Mouse (Mus musculus) C3H10T1/2 (cell line): ENCODE data around the gene Bcl7c. TPM values are rescaled to one million over a fixed set of nuclear protein-coding genes. Genes with fewer than 3 reads are reported as not detected.

ENCODE experiments used
- polyA plus RNA-seq, 2 experiments: library from polyadenylated mRNA; unstranded; fragments of >200 nt; fragmentation: generic; extraction: Trizol; gene quantifications; one replicate each; pipeline ENCODE4 v1.2.1; 2012; ENCODE audit warnings: missing spikeins in 2 of 2

Bcl7c gene
- polyA plus RNA-seq, result 100 to 1,000 TPM; 142 to 241 TPM

DNA sequence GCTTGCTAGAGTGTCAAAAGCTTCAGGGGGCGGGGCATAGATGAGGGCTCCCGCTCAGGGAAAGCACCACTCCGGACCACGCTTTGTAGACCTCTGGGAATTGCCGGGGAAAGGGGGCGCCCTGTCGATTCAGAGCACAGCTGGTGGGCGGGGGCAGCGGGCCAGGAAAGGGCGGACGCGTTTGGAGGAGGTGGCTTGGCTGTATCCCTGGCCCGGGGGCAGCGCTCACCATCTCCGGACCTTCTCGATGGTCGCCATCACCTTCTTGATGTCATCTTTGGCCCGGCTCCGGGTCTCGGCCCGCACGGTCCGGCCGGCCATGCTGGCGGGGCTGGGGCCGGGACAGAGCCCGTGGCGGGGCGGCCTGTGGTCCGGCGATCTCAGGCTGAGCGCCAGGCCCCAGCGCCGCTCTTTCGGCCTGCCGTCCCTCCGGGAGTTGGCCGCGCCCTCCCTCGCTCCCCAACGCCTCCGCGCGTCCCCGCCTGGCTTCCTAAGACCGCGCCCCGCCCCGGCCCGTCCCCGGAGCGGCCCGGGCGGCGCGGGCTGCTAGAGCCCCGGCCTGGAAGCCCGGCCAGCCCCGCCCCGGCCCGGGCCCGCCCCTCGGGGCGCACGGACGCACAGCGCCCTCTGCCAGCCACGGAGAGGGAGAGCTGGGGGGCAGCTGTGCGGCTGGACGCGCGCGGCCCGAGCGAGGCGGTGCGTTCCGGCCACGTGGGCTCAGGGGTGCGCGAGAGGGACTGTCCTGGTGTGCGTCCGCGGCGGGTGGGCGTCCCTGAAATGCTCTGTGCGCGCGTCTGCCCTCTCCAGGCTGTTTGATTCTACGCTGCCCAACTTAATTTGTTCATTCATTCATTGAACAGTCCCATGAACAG, at the start of gene Bcl7c:
TSS of gene Bcl7c (minus strand) at position 727 of the 872 bp plus-strand sequence.

DNA sequence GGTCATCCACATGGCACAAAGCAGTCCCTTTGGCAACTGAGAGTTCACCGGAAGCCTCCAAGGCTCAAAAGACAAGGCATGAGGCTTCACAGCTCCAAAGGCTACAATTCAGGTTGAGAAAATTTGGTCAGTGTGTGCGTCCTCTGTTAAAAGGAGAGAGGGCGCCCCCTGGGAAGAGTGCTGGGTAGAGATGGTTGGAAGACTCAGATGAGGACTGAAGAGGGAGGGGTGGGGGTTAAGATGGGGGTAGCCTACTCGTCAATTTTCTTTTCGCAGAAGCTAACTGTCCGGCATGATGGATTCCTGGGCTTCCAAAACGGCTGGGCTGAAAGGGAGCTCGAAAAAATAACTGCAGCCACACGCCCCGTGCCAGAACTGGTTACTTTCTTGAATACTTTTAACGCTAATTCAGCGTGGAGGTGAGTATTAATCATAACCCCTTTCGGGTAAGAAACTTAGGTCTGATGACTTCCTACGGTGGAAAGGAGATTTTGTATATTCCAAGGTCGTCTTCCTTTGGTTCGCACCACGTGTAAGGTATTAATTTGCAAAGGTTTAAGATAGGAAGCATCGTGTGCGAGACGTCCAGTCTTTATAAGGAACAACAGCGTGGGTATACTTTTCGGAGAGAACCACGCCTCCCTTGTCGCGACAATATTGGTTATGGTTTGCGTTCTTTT, 35.8 kb upstream of the Bcl7c start, which contains the start of gene Fbxl19:
TSS of gene Fbxl19 (plus strand) at position 178 of the 680 bp plus-strand sequence.

DNA sequence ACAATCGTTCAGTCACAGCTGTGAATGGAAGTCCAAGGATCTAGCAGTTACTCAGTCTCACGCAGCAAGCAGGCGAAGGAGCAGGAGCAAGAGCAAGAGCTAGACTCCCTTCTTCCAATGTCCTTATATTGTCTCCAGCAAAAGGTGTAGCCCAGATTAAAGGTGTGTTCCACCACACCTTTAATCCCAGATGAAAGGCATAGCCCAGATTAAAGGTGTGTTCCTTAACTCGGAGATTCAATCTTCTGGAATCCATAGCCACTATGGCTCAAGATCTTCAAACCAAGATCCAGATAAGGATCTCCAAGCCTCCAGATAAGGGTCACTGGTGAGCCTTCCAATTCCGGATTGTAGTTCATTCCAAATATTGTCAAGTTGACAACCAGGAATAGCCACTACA, 23.3 kb upstream of the Bcl7c start, which contains the start of gene Ctf2:
TSS of gene Ctf2 (minus strand) at position 101 of the 400 bp plus-strand sequence.

DNA sequence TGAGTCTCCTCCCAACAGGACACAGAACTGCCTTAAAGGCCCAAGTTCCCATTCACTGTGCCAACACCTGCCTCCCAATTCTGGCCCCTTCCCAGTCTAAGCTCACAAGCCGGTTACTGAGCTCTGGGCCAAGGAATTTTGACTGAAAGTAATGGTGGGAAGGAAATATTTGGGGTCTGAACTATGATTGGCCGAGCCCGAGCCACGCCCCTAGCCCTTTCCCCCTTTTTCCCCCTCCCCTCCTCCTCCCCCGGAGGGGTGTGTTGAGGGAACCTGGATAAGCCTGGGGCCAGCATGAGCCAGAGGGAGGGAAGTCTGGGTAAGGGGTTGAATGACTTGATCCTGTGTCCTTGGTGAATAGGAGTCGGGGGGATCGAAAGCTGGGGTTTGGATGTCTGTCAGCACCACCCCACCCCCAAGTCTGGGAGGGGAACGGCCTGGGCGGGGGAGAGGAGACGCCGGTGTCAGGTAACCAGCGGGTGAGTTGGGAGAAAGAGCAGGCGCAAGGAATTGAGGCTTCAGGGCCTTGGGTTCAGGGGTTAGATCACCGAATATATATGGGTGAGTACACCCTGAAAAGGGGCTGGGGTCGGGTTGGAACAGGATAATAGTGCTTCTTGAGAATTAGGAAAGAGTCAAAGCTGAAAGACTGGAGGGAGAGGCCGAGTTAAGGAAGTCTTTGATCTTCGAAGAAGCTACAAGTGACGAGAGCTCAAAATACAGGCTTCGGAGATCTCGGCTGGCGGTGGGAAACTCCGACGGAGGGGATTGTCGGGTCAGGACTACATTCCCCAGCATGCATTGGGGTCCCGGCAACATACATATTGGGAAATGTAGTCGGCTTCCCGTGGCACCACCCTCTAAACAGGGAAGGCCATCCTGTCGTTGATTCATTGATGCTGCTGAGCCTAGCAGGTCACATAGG, 4.0 kb upstream of the Bcl7c start, which contains the start of gene Ctf1:
TSS of gene Ctf1 (plus strand) at position 276 of the 925 bp plus-strand sequence.

DNA sequence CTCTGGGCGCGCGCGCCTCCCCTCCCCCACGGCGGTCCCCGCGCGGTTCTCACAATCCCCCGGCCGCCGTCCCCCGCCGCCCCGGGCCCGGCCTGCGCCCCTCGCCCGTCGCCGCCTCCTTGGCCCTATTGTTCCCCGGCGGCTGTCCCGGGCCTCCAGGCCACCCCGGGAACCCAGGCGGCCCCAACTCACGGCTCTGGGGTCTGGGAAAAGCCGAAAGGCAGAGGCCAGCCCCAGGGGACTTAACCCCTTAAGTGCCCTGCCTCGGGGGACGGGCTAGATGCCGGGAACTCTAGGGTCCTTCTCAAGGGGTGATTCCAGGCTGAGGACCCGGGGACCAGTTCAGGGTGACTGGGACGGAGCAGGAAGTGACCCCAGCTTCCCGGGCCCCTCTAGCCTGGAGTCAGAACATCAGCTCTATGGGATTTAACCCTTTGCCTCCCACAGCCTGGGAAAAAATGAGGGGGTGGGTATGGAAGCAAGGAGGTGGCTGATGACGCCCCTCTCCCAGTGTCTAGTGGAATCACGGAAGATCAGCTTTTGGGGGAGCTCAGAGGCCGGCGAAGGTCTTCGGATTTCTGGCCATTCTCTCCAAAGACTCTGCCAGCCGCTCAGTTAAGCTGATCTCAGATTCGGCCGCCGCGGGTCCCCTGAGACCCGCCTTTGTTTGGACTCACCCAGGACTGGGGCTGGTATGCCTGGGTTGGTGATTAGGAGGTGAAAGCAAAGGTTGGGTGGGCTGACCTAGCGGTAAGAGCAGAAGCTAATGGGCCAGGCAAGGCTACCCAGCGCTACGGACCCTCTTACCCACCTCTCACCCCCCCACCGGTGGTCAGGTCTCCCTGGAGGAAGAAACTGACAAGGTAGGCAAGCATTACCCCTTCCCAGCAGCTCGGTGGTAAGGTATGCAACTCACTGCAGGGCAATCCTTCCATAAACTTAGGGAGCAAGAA, 93.6 kb downstream of the Bcl7c start, which contains the start of gene Zfp629:
TSS of gene Zfp629 (minus strand) at position 907 of the 953 bp plus-strand sequence.

Other genes with a start within 250 kb of the Bcl7c start
- gene Prr14, start 249.3 kb downstream of the Bcl7c start, polyA plus RNA-seq, result 10 to 100 TPM; 23.4 to 40.6 TPM
- 10 to 100 TPM; 11.9 to 36.7 TPM for gene Fbrs, start 229.7 kb downstream of the Bcl7c start, polyA plus RNA-seq
- gene Srcap, start 196.9 kb downstream of the Bcl7c start, polyA plus RNA-seq, result 10 to 100 TPM in 1 of 2 experiments, under 1 TPM in 1; 0.92 to 10.3 TPM
- gene Gm42715, start 189.3 kb downstream of the Bcl7c start, polyA plus RNA-seq, result 10 to 100 TPM in 1 of 2 experiments, 1 to 10 TPM in 1; 3.1 to 16.7 TPM
- 1 to 10 TPM; 1.6 to 2.0 TPM for gene Tmem265, start 147.5 kb downstream of the Bcl7c start, polyA plus RNA-seq
- gene Phkg2, start 135.6 kb downstream of the Bcl7c start, polyA plus RNA-seq, result 10 to 100 TPM; 18.5 to 31.4 TPM
- 10 to 100 TPM in 1 of 2 experiments, 1 to 10 TPM in 1; 7.1 to 20.8 TPM for gene Ccdc189, start 120.3 kb downstream of the Bcl7c start, polyA plus RNA-seq
- gene Rnf40, start 120.2 kb downstream of the Bcl7c start, polyA plus RNA-seq, result 10 to 100 TPM; 15.9 to 30.7 TPM
- gene Zfp629, start 93.1 kb downstream of the Bcl7c start, polyA plus RNA-seq, result 1 to 10 TPM; 1.2 to 8.7 TPM
- 10 to 100 TPM in 1 of 2 experiments, 1 to 10 TPM in 1; 4.2 to 26.0 TPM for gene Ctf1, start 3.8 kb upstream of the Bcl7c start, polyA plus RNA-seq
- gene Ctf2, start 23.2 kb upstream of the Bcl7c start, polyA plus RNA-seq, result under 1 TPM; 0.08 to 0.22 TPM
- 10 to 100 TPM; 15.7 to 19.4 TPM for gene Fbxl19, start 35.6 kb upstream of the Bcl7c start, polyA plus RNA-seq
- 10 to 100 TPM; 15.6 to 39.0 TPM for gene Orai3, start 60.9 kb upstream of the Bcl7c start, polyA plus RNA-seq
- 10 to 100 TPM in 1 of 2 experiments, 1 to 10 TPM in 1; 5.5 to 15.8 TPM for gene Setd1a, start 67.7 kb upstream of the Bcl7c start, polyA plus RNA-seq
- under 1 TPM in 1 of 2 experiments, not detected in 1; 0.13 TPM for gene Gm49388, start 76.7 kb upstream of the Bcl7c start, polyA plus RNA-seq
- gene Hsd3b7, start 91.7 kb upstream of the Bcl7c start, polyA plus RNA-seq, result 10 to 100 TPM in 1 of 2 experiments, 1 to 10 TPM in 1; 9.4 to 28.8 TPM
- gene Stx4a, start 115.4 kb upstream of the Bcl7c start, polyA plus RNA-seq, result 10 to 100 TPM; 23.3 to 77.8 TPM
- under 1 TPM in 1 of 2 experiments, not detected in 1; 0.35 TPM for gene Stx1b, start 115.6 kb upstream of the Bcl7c start, polyA plus RNA-seq
- gene Zfp646, start 167.3 kb upstream of the Bcl7c start, polyA plus RNA-seq, result 10 to 100 TPM in 1 of 2 experiments, 1 to 10 TPM in 1; 2.0 to 13.2 TPM
- 10 to 100 TPM; 10.9 to 12.1 TPM for gene Zfp668, start 167.9 kb upstream of the Bcl7c start, polyA plus RNA-seq
- gene Prss53, start 182.0 kb upstream of the Bcl7c start, polyA plus RNA-seq, result 1 to 10 TPM in 1 of 2 experiments, under 1 TPM in 1; 0.22 to 2.9 TPM
- not detected for gene Gm21974, start 186.5 kb upstream of the Bcl7c start, polyA plus RNA-seq
- gene Vkorc1, start 186.7 kb upstream of the Bcl7c start, polyA plus RNA-seq, result 100 to 1,000 TPM in 1 of 2 experiments, 10 to 100 TPM in 1; 75.2 to 309 TPM
- 10 to 100 TPM; 53.8 to 95.6 TPM for gene Bckdk, start 195.1 kb upstream of the Bcl7c start, polyA plus RNA-seq
- 10 to 100 TPM in 1 of 2 experiments, 1 to 10 TPM in 1; 8.2 to 22.4 TPM for gene Kat8, start 203.6 kb upstream of the Bcl7c start, polyA plus RNA-seq
- gene Prss8, start 221.2 kb upstream of the Bcl7c start, polyA plus RNA-seq, result under 1 TPM in 1 of 2 experiments, not detected in 1; 0.05 TPM
- gene Prss36, start 237.8 kb upstream of the Bcl7c start, polyA plus RNA-seq, result 10 to 100 TPM in 1 of 2 experiments, 1 to 10 TPM in 1; 4.6 to 11.2 TPM